Mouse (Mus musculus) heart, embryonic 14.5 days (tissue): ENCODE results near the gene Flrt3. TPM values are rescaled to one million over a fixed set of nuclear protein-coding genes. Genes with fewer than 3 reads are reported as not detected.

Source experiments
- ATAC-seq: fragments of 200-750 bp; cut with Nextera tagmentation; 2 replicates; pipeline ENCODE4 v1.8.0; 2017; ENCODE audit warnings: low read depth, moderate TSS enrichment; ENCODE audit not compliant: insufficient number of reproducible peaks, insufficient read depth, low FRiP score
- H3K27ac ChIP-seq, 2 experiments: fragments of 200-500 bp in 1 of 2; fragments of 300-500 bp in 1 of 2; sonication (generic) in 1 of 2; replicated peaks in 1 of 2; 2 replicates each; pipeline ENCODE4 v1.5.1; 2012 to 2014; ENCODE audit warnings: low read depth in 2 of 2, low read length in 2 of 2, control low read depth in 1 of 2, mild to moderate bottlenecking in 1 of 2, mixed read lengths in 1 of 2; ENCODE audit not compliant: control insufficient read depth in 1 of 2, insufficient read depth in 1 of 2
- H3K27me3 ChIP-seq: fragments of 300-500 bp; sonication (generic); 2 replicates; pipeline ENCODE4 v1.6.1; 2014; ENCODE audit warnings: mild to moderate bottlenecking, low read length, control low read depth; ENCODE audit not compliant: control insufficient read depth, insufficient read depth
- H3K36me3 ChIP-seq: fragments of 300-500 bp; sonication (generic); 2 replicates; pipeline ENCODE4 v1.6.1; 2014; ENCODE audit warnings: mild to moderate bottlenecking, control low read depth, low read length, mixed read lengths; ENCODE audit not compliant: control insufficient read depth, insufficient read depth
- H3K4me1 ChIP-seq, 2 experiments: fragments of 200-500 bp in 1 of 2; fragments of 300-500 bp in 1 of 2; sonication (generic) in 1 of 2; 2 replicates each; pipeline ENCODE4 v1.6.1; 2012 to 2014; ENCODE audit warnings: low read length in 2 of 2, control low read depth in 1 of 2, mixed read lengths in 1 of 2; ENCODE audit not compliant: control insufficient read depth in 2 of 2, insufficient read depth in 2 of 2
- H3K4me2 ChIP-seq: fragments of 300-500 bp; sonication (generic); 2 replicates; pipeline ENCODE4 v1.6.1; 2014; ENCODE audit warnings: mild to moderate bottlenecking, low read length
- H3K4me3 ChIP-seq, 2 experiments: fragments of 200-500 bp in 1 of 2; fragments of 300-500 bp in 1 of 2; sonication (generic) in 1 of 2; 2 replicates each; pipeline ENCODE4 v1.5.1; 2012 to 2014; ENCODE audit warnings: low read length in 2 of 2, mild to moderate bottlenecking in 2 of 2, control low read depth in 1 of 2, low read depth in 1 of 2, moderate library complexity in 1 of 2; ENCODE audit not compliant: control insufficient read depth in 1 of 2, insufficient read depth in 1 of 2
- H3K9ac ChIP-seq: fragments of 300-500 bp; sonication (generic); 2 replicates; pipeline ENCODE4 v1.6.1; 2014; ENCODE audit warnings: mild to moderate bottlenecking, low read length
- H3K9me3 ChIP-seq: fragments of 300-500 bp; sonication (generic); 2 replicates; pipeline ENCODE4 v1.6.1; 2016; ENCODE audit warnings: low read length, control low read depth; ENCODE audit not compliant: control insufficient read depth
- WGBS: fragments of 180-500 bp; shearing (Covaris S2); extraction: QIAGEN DNeasy Blood & Tissue Kit; methylation state at CpG from one replicate; pipeline ENCODE4 v1.1.7; 2014; 5-methylcytosine and 5-hydroxymethylcytosine counted together
- polyA plus RNA-seq: library from polyadenylated mRNA; unstranded; fragments of >200 nt; fragmentation: Nextera tagmentation; extraction: Ambion mirVana; gene quantifications from 2 replicates; pipeline ENCODE4 v1.2.1, GENCODE M21; 2014

Gene Flrt3
- polyA plus RNA-seq, 1 experiment from 2014 or later = 19.9 TPM

GRCm38 (mm10) chr2:140669786-140670185 is 1.5 kb downstream of the Flrt3 start:
- Histone ChIP-seq H3K9me3 (no peaks in the 10 kb centered on the region), H3K36me3 (no peaks in the 10 kb centered on the region), H3K27me3 (no peaks in the 10 kb centered on the region), H3K9ac (peak overlapping the region; percentile 74), H3K4me3 (peak overlapping the region; percentile 16 to 50; a peak in 3 of 4 replicates), H3K27ac (no peak overlapping the region), H3K4me1 (peaks cover 3 to 8% of the 10 kb centered on the region in 2 experiments; a peak in 1 of 4 replicates), H3K4me2 (peak overlapping the region; percentile 70)
- no peak for ATAC-seq
- WGBS = 42% methylated on average over 2 of the region's 2 CpGs

- Histone ChIP-seq H3K27ac (no peak overlapping the region), H3K27me3 (no peaks in the 10 kb centered on the region), H3K4me3 (peak overlapping the region in 1 of 2 experiments; percentile 50; a peak in 2 of 4 replicates), H3K9me3 (no peaks in the 10 kb centered on the region), H3K4me1 (peaks cover 3 to 10% of the 10 kb centered on the region in 2 experiments; a peak in 1 of 4 replicates), H3K36me3 (no peaks in the 10 kb centered on the region), H3K9ac (peak overlapping the region; percentile 36; the same call in 1 of the 2 replicates), H3K4me2 (peak overlapping the region; percentile 70)
- 57% methylated on average over 2 of the region's 2 CpGs for WGBS
- no peak for ATAC-seq
These were observed 2.2 kb downstream of the Flrt3 start for GRCm38 (mm10) chr2:140669081-140669480.

GRCm38 (mm10) chr2:140668311-140668710 is 3.0 kb downstream of the Flrt3 start:
- H3K27me3 ChIP-seq = no peaks in the 10 kb centered on the region
- H3K27ac ChIP-seq = no peak overlapping the region
- peak overlapping the region; percentile 36 for H3K9ac ChIP-seq
- peaks cover 3 to 10% of the 10 kb centered on the region in 2 experiments; a peak in 1 of 4 replicates for H3K4me1 ChIP-seq
- 0 out of 2 replicates have a peak, but pooled peaks have one; percentile 27 for ATAC-seq
- no peaks in the 10 kb centered on the region for H3K36me3 ChIP-seq
- H3K4me3 ChIP-seq = peak overlapping the region; percentile 26 to 50
- H3K4me2 ChIP-seq = peak overlapping the region; percentile 70
- no peaks in the 10 kb centered on the region for H3K9me3 ChIP-seq
- 7% methylated on average over 8 of the region's 8 CpGs for WGBS

GRCm38 (mm10) chr2:140667261-140668047 is 3.8 kb downstream of the Flrt3 start:
- Histone ChIP-seq H3K27ac (no peak overlapping the region), H3K9ac (peak overlapping the region; percentile 36; the same call in 1 of the 2 replicates), H3K4me2 (peak overlapping the region; percentile 70), H3K27me3 (no peaks in the 10 kb centered on the region), H3K4me1 (peaks cover 3 to 10% of the 10 kb centered on the region in 2 experiments; a peak in 1 of 4 replicates), H3K4me3 (peak overlapping the region in 1 of 2 experiments; percentile 50; a peak in 2 of 4 replicates), H3K9me3 (no peaks in the 10 kb centered on the region), H3K36me3 (peaks cover 7% of the 10 kb centered on the region)
- ATAC-seq = no peak
- 64% methylated on average over 13 of the region's 13 CpGs for WGBS

GRCm38 (mm10) chr2:140666846-140667245 is 4.4 kb downstream of the Flrt3 start:
- H3K27me3 ChIP-seq = no peaks in the 10 kb centered on the region
- 49% methylated on average over 7 of the region's 7 CpGs for WGBS
- peak overlapping the region; percentile 70; the same call in 1 of the 2 replicates for H3K4me2 ChIP-seq
- peaks cover 3 to 10% of the 10 kb centered on the region in 2 experiments; a peak in 1 of 4 replicates for H3K4me1 ChIP-seq
- peak overlapping the region; percentile 21; the same call in 1 of the 2 replicates for H3K9ac ChIP-seq
- H3K27ac ChIP-seq = no peak overlapping the region
- no peak for ATAC-seq
- no peaks in the 10 kb centered on the region for H3K9me3 ChIP-seq
- peaks cover 10% of the 10 kb centered on the region for H3K36me3 ChIP-seq
- no peak overlapping the region for H3K4me3 ChIP-seq

GRCm38 (mm10) chr2:140664381-140664780 is 6.9 kb downstream of the Flrt3 start:
- H3K9me3 ChIP-seq = no peaks in the 10 kb centered on the region
- H3K4me1 ChIP-seq = peaks cover 3 to 7% of the 10 kb centered on the region in 2 experiments; a peak in 1 of 4 replicates
- no peak overlapping the region for H3K4me3 ChIP-seq
- H3K27me3 ChIP-seq = no peaks in the 10 kb centered on the region
- H3K4me2 ChIP-seq = no peak overlapping the region
- WGBS = 78% methylated on average over 4 of the region's 4 CpGs
- H3K9ac ChIP-seq = no peak overlapping the region
- no peak for ATAC-seq
- no peak overlapping the region for H3K27ac ChIP-seq
- peaks cover 33% of the 10 kb centered on the region for H3K36me3 ChIP-seq

- Histone ChIP-seq H3K4me2 (no peak overlapping the region), H3K9ac (no peak overlapping the region), H3K36me3 (peaks cover 49% of the 10 kb centered on the region), H3K4me1 (peaks cover 2 to 3% of the 10 kb centered on the region in 2 experiments; a peak in 1 of 4 replicates), H3K27ac (no peak overlapping the region), H3K27me3 (no peaks in the 10 kb centered on the region), H3K9me3 (no peaks in the 10 kb centered on the region), H3K4me3 (no peak overlapping the region)
- WGBS = 91% methylated on average over 5 of the region's 5 CpGs
- ATAC-seq = no peak
These were observed 8.6 kb downstream of the Flrt3 start for GRCm38 (mm10) chr2:140662673-140663072.
